Mouse (Mus musculus): ENCODE measurements around the gene Atf7ip2. TPM values are rescaled to one million over a fixed set of nuclear protein-coding genes. Genes with fewer than 3 reads are reported as not detected.
"Not testable (repeated sequence)": the region's sequence is repeated elsewhere in the genome, so short reads cannot be mapped to it uniquely, and the experiment has no call there.

Atf7ip2 gene
- total RNA-seq (2015; ENCODE audit: low replicate concordance): not detected in 2 replicates
- total RNA-seq (2017; ENCODE audit: low replicate concordance): not detected in 2 replicates

- 0 out of 2 replicates have a peak, but pooled peaks have one; percentile 30 for ATAC-seq (replicated peaks; ENCODE audit: low FRiP score, poor library complexity, severe bottlenecking)
Observed at GRCm38 (mm10) chr16:10192679-10193506, at the start of gene Atf7ip2. Gene Atf7ip2, plus strand, starts transcription at chr16:10192712.

- no peak for ATAC-seq (replicated peaks; ENCODE audit: low FRiP score, poor library complexity, severe bottlenecking)
Observed at GRCm38 (mm10) chr16:10143166-10143565, 49.3 kb upstream of the Atf7ip2 start.

GRCm38 (mm10) chr16:10147401-10147800, 45.1 kb upstream of the Atf7ip2 start:
- no peak for ATAC-seq (replicated peaks; ENCODE audit: low FRiP score, poor library complexity, severe bottlenecking)

GRCm38 (mm10) chr16:10169123-10169905, 23.2 kb upstream of the Atf7ip2 start:
- ATAC-seq (replicated peaks; ENCODE audit: low FRiP score, poor library complexity, severe bottlenecking): no peak

GRCm38 (mm10) chr16:10170005-10170404, 22.5 kb upstream of the Atf7ip2 start, which contains the start of gene Rpl39l:
Gene Rpl39l, plus strand, starts transcription at chr16:10170226.
- ATAC-seq (replicated peaks; ENCODE audit: low FRiP score, poor library complexity, severe bottlenecking): no peak

GRCm38 (mm10) chr16:10171276-10171675, 21.2 kb upstream of the Atf7ip2 start:
- ATAC-seq (replicated peaks; ENCODE audit: low FRiP score, poor library complexity, severe bottlenecking): no peak

- ATAC-seq (replicated peaks; ENCODE audit: low FRiP score, poor library complexity, severe bottlenecking): no peak
Observed at GRCm38 (mm10) chr16:10172179-10172820, 20.2 kb upstream of the Atf7ip2 start.

- not testable (repeated sequence) for ATAC-seq (replicated peaks; ENCODE audit: low FRiP score, poor library complexity, severe bottlenecking)
Observed at GRCm38 (mm10) chr16:10187461-10187860, 5.1 kb upstream of the Atf7ip2 start.

- no peak for ATAC-seq (replicated peaks; ENCODE audit: low FRiP score, poor library complexity, severe bottlenecking)
Observed at GRCm38 (mm10) chr16:10208777-10209176, 16.3 kb downstream of the Atf7ip2 start.

GRCm38 (mm10) chr16:10216366-10216765, 23.9 kb downstream of the Atf7ip2 start:
- not testable (repeated sequence) for ATAC-seq (replicated peaks; ENCODE audit: low FRiP score, poor library complexity, severe bottlenecking)

- ATAC-seq (replicated peaks; ENCODE audit: low FRiP score, poor library complexity, severe bottlenecking): not testable (repeated sequence)
Observed at GRCm38 (mm10) chr16:10217020-10217419, 24.5 kb downstream of the Atf7ip2 start.

- ATAC-seq (replicated peaks; ENCODE audit: low FRiP score, poor library complexity, severe bottlenecking): no peak
Observed at GRCm38 (mm10) chr16:10227361-10227760, 34.8 kb downstream of the Atf7ip2 start.

GRCm38 (mm10) chr16:10236601-10237000, 44.1 kb downstream of the Atf7ip2 start:
- no peak for ATAC-seq (replicated peaks; ENCODE audit: low FRiP score, poor library complexity, severe bottlenecking)

- ATAC-seq (replicated peaks; ENCODE audit: low FRiP score, poor library complexity, severe bottlenecking): no peak
Observed at GRCm38 (mm10) chr16:10253993-10254392, 61.5 kb downstream of the Atf7ip2 start.

- ATAC-seq (replicated peaks; ENCODE audit: low FRiP score, poor library complexity, severe bottlenecking): no peak
Observed at GRCm38 (mm10) chr16:10272256-10272655, 79.7 kb downstream of the Atf7ip2 start.

GRCm38 (mm10) chr16:10274465-10274864, 82.0 kb downstream of the Atf7ip2 start:
- ATAC-seq (replicated peaks; ENCODE audit: low FRiP score, poor library complexity, severe bottlenecking): no peak

- not testable (repeated sequence) for ATAC-seq (replicated peaks; ENCODE audit: low FRiP score, poor library complexity, severe bottlenecking)
Observed at GRCm38 (mm10) chr16:10276778-10277177, 84.3 kb downstream of the Atf7ip2 start.

- ATAC-seq (replicated peaks; ENCODE audit: low FRiP score, poor library complexity, severe bottlenecking): no peak
Observed at GRCm38 (mm10) chr16:10280286-10280951, 87.9 kb downstream of the Atf7ip2 start.

- no peak for ATAC-seq (replicated peaks; ENCODE audit: low FRiP score, poor library complexity, severe bottlenecking)
Observed at GRCm38 (mm10) chr16:10281890-10282289, 89.4 kb downstream of the Atf7ip2 start.

Measured in erythroid progenitor cell, adult 5-6 weeks (primary cell).